Mouse (Mus musculus): ENCODE data around the gene Rbm42. TPM values are rescaled to one million over a fixed set of nuclear protein-coding genes. Genes with fewer than 3 reads are reported as not detected.

The Rbm42 gene
- polyA plus RNA-seq, 1 experiment from 2014 or later = 88.1 TPM

DNA sequence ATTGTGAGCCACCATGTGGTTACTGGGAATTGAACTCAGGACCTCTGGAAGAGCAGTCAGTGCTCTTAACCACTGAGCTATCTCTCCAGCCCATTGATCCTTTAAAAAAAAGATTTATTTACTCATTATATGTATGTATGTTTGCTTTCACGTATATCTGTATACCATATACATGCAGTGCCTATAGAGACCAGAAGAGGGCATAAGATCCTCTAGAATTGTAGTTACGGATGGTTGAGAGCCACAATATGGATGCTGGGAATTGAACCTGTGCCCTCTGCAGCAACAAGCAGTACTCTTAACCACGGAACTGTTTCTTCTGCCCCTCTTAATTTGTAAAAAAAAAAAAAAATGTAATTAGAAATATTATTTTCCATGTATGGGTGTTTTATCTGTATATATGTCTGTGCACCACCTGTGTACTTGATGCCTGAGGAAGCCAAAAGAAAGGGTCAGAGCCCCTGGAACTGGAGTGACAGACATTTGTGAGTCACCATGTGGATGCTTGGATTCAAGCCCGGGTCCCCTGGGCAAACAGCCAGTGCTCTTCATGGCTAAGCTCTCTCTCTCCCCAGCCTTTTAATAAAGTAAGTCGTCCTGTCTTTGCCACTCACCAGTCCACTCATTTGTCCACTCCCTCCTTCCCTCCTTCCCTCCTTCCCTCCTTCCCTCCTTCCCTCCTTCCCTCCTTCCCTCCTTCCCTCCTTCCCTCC lies 28.3 kb upstream of the Rbm42 start:
- DNase-seq (ENCODE audit: low spot score) (no peak), ATAC-seq (ENCODE audit: low FRiP score, low TSS enrichment) (no peak)
- 48% methylated on average over 5 of the region's 5 CpGs for WGBS
- Histone ChIP-seq H3K4me2 (replicated peaks; ENCODE audit: low read depth) (no peak overlapping the region), H3K36me3 (ENCODE audit: control insufficient read depth, insufficient read depth, low read length) (no peaks in the 10 kb centered on the region), H3K4me3 (ENCODE audit: low read depth, low read length) (no peak overlapping the region), H3K27ac (replicated peaks) (no peak overlapping the region), H3K4me1 (replicated peaks; ENCODE audit: control insufficient read depth, insufficient read depth) (no peaks in the 10 kb centered on the region), H3K9me3 (ENCODE audit: control insufficient read depth, low read length) (no peaks in the 10 kb centered on the region), H3K27me3 (ENCODE audit: control insufficient read depth, insufficient read depth, low read length) (no peaks in the 10 kb centered on the region), H3K9ac (ENCODE audit: low read length) (no peak overlapping the region)
- TF ChIP-seq CTCF (IDR thresholded peaks at IDR 0.05; ENCODE audit: low read depth) (peak; percentile 57), EP300 (optimal IDR thresholded peaks at IDR 0.05) (no peak)

DNA sequence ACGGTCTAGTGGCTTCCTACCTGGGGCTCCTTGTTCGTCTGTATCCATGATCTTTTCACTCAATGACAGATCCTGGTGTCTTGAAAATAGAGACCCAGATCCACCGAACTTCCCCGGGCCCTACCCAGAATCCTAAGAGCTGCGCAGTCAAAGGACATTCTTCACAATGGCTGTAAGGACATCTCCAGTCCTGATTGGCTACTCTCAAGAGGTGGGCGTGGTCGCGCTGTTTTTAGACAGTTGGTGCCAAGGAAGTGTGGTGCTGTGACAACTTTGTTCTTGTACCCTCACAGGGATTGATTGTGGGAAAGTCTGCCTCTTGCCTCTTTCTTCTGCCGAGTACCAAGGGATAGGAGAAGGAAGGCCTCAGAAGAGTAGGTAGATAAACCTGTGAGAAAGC lies 21.4 kb upstream of the Rbm42 start, which contains the start of gene Pmis2:
TSS of gene Pmis2 (minus strand) at position 126 of the 400 bp plus-strand sequence.
- Histone ChIP-seq H3K27me3 (ENCODE audit: control insufficient read depth, insufficient read depth, low read length) (no peaks in the 10 kb centered on the region), H3K4me3 (ENCODE audit: low read depth, low read length) (no peak within 1 kb of the TSS), H3K4me1 (replicated peaks; ENCODE audit: control insufficient read depth, insufficient read depth) (no peaks in the 10 kb centered on the region), H3K9ac (ENCODE audit: low read length) (no peak within 1 kb of the TSS), H3K36me3 (ENCODE audit: control insufficient read depth, insufficient read depth, low read length) (no peaks in the 10 kb centered on the region), H3K4me2 (replicated peaks; ENCODE audit: low read depth) (no peak within 1 kb of the TSS), H3K9me3 (ENCODE audit: control insufficient read depth, low read length) (no peaks in the 10 kb centered on the region), H3K27ac (replicated peaks) (no peak within 1 kb of the TSS)
- TF ChIP-seq EP300 (optimal IDR thresholded peaks at IDR 0.05) (no peak), CTCF (IDR thresholded peaks at IDR 0.05; ENCODE audit: low read depth) (no peak)
- WGBS = 72% methylated on average over 9 of the region's 9 CpGs
- no peak for ATAC-seq (ENCODE audit: low FRiP score, low TSS enrichment)
- no peak for DNase-seq (ENCODE audit: low spot score)

DNA sequence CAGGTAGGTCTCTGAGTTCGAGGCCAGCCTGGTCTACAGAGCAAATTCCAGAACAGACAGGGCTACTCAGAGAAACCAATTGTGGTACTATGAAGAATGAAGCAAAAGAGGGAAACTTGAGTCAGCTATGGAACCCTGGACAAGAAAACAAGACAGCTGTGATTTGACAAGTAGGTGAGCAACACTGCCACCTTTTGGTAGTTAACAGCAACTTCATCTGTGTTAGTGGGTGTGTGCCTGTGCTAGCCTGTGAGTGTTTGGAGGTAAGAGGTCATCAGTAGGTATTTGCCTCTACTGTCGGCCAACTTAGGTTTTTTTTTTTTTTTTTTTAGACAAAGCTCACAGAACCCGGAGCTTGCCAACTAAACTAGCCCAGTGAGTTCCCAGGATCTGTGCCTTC lies 19.1 kb upstream of the Rbm42 start:
- WGBS = 29% methylated on average over 3 of the region's 3 CpGs

DNA sequence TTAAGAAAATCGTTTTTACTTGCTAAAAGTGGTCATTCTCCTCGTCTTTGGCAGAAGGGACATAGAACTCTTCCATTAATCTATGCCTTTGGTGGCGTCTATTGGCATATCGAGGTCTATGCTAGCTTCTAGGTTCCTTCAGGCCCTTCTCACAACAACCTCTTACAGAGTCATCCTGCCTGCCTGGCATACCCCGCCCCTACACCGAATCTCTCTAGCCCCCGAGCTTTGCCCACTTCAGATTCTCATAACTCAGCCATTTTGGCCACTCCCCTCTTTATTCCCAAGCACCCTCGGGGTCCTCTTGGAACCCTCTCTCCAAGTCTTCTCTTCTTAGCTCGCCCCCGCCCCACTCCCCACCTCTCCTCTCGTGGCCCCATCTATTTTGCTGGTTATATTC lies 15.2 kb upstream of the Rbm42 start:
- DNase-seq (ENCODE audit: low spot score) = no peak
- Histone ChIP-seq H3K9ac (ENCODE audit: low read length) (peak overlapping the region; percentile 73), H3K9me3 (ENCODE audit: control insufficient read depth, low read length) (no peaks in the 10 kb centered on the region), H3K27ac (replicated peaks) (no peak overlapping the region), H3K27me3 (ENCODE audit: control insufficient read depth, insufficient read depth, low read length) (no peaks in the 10 kb centered on the region), H3K36me3 (ENCODE audit: control insufficient read depth, insufficient read depth, low read length) (no peaks in the 10 kb centered on the region), H3K4me2 (replicated peaks; ENCODE audit: low read depth) (peak overlapping the region; percentile 84), H3K4me1 (replicated peaks; ENCODE audit: control insufficient read depth, insufficient read depth) (peaks cover 3% of the 10 kb centered on the region; the same call in 1 of the 2 replicates), H3K4me3 (ENCODE audit: low read depth, low read length) (peak overlapping the region; percentile 59)
- no peak for TF ChIP-seq EP300 (optimal IDR thresholded peaks at IDR 0.05)
- no peak for TF ChIP-seq CTCF (IDR thresholded peaks at IDR 0.05; ENCODE audit: low read depth)
- peak; percentile 13; the same call in 1 of the 2 replicates for ATAC-seq (ENCODE audit: low FRiP score, low TSS enrichment)
- 2% methylated on average over 11 of the region's 11 CpGs for WGBS

More for the DNA sequence above, 19.1 kb upstream of the Rbm42 start:
- H3K27ac ChIP-seq (replicated peaks) = no peak overlapping the region
- H3K9me3 ChIP-seq (ENCODE audit: control insufficient read depth, low read length) = no peaks in the 10 kb centered on the region
- peaks cover 3% of the 10 kb centered on the region; the same call in 1 of the 2 replicates for H3K4me1 ChIP-seq (replicated peaks; ENCODE audit: control insufficient read depth, insufficient read depth)
- no peak for ATAC-seq (ENCODE audit: low FRiP score, low TSS enrichment)
- no peak for DNase-seq (ENCODE audit: low spot score)
- H3K9ac ChIP-seq (ENCODE audit: low read length) = no peak overlapping the region
- TF ChIP-seq CTCF (IDR thresholded peaks at IDR 0.05; ENCODE audit: low read depth) = peak; percentile 69
- TF ChIP-seq EP300 (optimal IDR thresholded peaks at IDR 0.05) = no peak
- no peak overlapping the region for H3K4me3 ChIP-seq (ENCODE audit: low read depth, low read length)
- H3K36me3 ChIP-seq (ENCODE audit: control insufficient read depth, insufficient read depth, low read length) = no peaks in the 10 kb centered on the region
- H3K4me2 ChIP-seq (replicated peaks; ENCODE audit: low read depth) = no peak overlapping the region
- no peaks in the 10 kb centered on the region for H3K27me3 ChIP-seq (ENCODE audit: control insufficient read depth, insufficient read depth, low read length)

DNA sequence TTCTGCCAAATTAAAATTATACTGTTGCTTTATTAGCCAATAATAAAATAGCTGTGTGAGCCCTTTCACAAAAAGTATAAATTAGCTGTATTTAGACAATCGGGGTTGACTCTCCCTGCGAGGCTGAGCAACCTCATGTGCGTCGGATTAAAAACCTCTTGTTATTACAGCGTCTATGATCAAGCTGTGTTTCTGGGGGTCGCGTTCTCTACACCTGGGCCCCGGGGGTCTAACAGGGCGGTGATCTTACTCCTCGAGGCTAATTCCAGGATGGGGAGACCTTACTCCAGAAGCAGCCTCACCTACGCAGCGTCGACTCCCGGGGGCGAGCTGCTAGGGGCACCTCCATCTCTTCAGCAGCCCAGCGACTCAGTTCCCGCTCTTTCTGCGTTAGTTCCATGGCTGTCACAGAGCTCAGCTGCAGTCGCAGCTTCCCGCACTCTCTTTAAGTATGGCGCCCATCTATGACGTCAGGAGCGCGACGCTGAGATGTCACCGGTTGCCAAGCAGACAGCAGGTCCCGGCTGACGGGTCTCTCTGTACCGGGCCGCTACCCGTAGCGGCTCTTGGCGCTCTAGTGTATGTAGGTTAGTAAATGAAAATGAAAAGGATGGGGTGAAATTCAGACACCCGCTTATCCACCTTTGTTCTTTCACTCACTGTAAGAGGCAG lies 14.5 kb upstream of the Rbm42 start, which contains the start of gene Haus5:
TSS of gene Haus5 (minus strand) at position 466 of the 672 bp plus-strand sequence.
- Histone ChIP-seq H3K27ac (replicated peaks) (no peak within 1 kb of the TSS), H3K9ac (ENCODE audit: low read length) (peak within 1 kb of the TSS; percentile 73)
- peak; percentile 94 for ATAC-seq (ENCODE audit: low FRiP score, low TSS enrichment)

More for the DNA sequence above, 14.5 kb upstream of the Rbm42 start, which contains the start of gene Haus5:
- Histone ChIP-seq H3K4me1 (replicated peaks; ENCODE audit: control insufficient read depth, insufficient read depth) (peaks cover 3% of the 10 kb centered on the region; the same call in 1 of the 2 replicates), H3K36me3 (ENCODE audit: control insufficient read depth, insufficient read depth, low read length) (no peaks in the 10 kb centered on the region), H3K27me3 (ENCODE audit: control insufficient read depth, insufficient read depth, low read length) (no peaks in the 10 kb centered on the region), H3K4me3 (ENCODE audit: low read depth, low read length) (peak within 1 kb of the TSS; percentile 59), H3K4me2 (replicated peaks; ENCODE audit: low read depth) (peak within 1 kb of the TSS; percentile 84), H3K9me3 (ENCODE audit: control insufficient read depth, low read length) (no peaks in the 10 kb centered on the region)
- peak; percentile 95 for DNase-seq (ENCODE audit: low spot score)
- 1% methylated on average over 34 of the region's 34 CpGs for WGBS
- TF ChIP-seq EP300 (optimal IDR thresholded peaks at IDR 0.05) (no peak), CTCF (IDR thresholded peaks at IDR 0.05; ENCODE audit: low read depth) (no peak)

Data from stomach, postnatal 0 days (tissue).